Mouse (Mus musculus) midbrain, embryonic 15.5 days (tissue): Measurements from ENCODE around the gene Oaz1. TPM values are rescaled to one million over a fixed set of nuclear protein-coding genes. Genes with fewer than 3 reads are reported as not detected.

ENCODE experiments used
- ATAC-seq: fragments of 200-750 bp; cut with Nextera tagmentation; replicated peaks from 2 replicates; pipeline ENCODE4 v1.8.0; 2017; ENCODE audit warnings: moderate TSS enrichment
- H3K27ac ChIP-seq: fragments of 300-500 bp; sonication (generic); 2 replicates; pipeline ENCODE4 v1.5.1; 2015; ENCODE audit warnings: mild to moderate bottlenecking, inconsistent platforms
- H3K27me3 ChIP-seq: fragments of 300-500 bp; sonication (generic); replicated peaks from 2 replicates; pipeline ENCODE4 v1.6.1; 2015; ENCODE audit warnings: inconsistent platforms
- H3K36me3 ChIP-seq: fragments of 300-500 bp; sonication (generic); replicated peaks from 2 replicates; pipeline ENCODE4 v1.6.1; 2015; ENCODE audit warnings: inconsistent platforms
- H3K4me1 ChIP-seq: fragments of 300-500 bp; sonication (generic); 2 replicates; pipeline ENCODE4 v1.6.1; 2015; ENCODE audit warnings: inconsistent platforms
- H3K4me2 ChIP-seq: fragments of 300-500 bp; sonication (generic); 2 replicates; pipeline ENCODE4 v1.6.1; 2015; ENCODE audit warnings: inconsistent platforms, mild to moderate bottlenecking, moderate library complexity
- H3K4me3 ChIP-seq: fragments of 300-500 bp; sonication (generic); 2 replicates; pipeline ENCODE4 v1.5.1; 2015; ENCODE audit warnings: mild to moderate bottlenecking, inconsistent platforms
- H3K9ac ChIP-seq: fragments of 300-500 bp; sonication (generic); 2 replicates; pipeline ENCODE4 v1.6.1; 2015; ENCODE audit warnings: mild to moderate bottlenecking, inconsistent platforms
- H3K9me3 ChIP-seq: fragments of 300-500 bp; sonication (generic); 2 replicates; pipeline ENCODE4 v1.6.1; 2016; ENCODE audit warnings: inconsistent platforms
- WGBS: fragments of 180-500 bp; shearing (Covaris S2); methylation state at CpG from one replicate; pipeline ENCODE4 v1.1.7; 2015; ENCODE audit warnings: mixed read lengths; 5-methylcytosine and 5-hydroxymethylcytosine counted together
- polyA plus RNA-seq: library from polyadenylated mRNA; unstranded; fragments of >200 nt; fragmentation: Nextera tagmentation; extraction: Ambion mirVana; gene quantifications from 2 replicates; pipeline ENCODE4 v1.2.1, GENCODE M21; 2015

Oaz1 gene
- polyA plus RNA-seq, 1 experiment from 2014 or later = 1,243 TPM

DNA sequence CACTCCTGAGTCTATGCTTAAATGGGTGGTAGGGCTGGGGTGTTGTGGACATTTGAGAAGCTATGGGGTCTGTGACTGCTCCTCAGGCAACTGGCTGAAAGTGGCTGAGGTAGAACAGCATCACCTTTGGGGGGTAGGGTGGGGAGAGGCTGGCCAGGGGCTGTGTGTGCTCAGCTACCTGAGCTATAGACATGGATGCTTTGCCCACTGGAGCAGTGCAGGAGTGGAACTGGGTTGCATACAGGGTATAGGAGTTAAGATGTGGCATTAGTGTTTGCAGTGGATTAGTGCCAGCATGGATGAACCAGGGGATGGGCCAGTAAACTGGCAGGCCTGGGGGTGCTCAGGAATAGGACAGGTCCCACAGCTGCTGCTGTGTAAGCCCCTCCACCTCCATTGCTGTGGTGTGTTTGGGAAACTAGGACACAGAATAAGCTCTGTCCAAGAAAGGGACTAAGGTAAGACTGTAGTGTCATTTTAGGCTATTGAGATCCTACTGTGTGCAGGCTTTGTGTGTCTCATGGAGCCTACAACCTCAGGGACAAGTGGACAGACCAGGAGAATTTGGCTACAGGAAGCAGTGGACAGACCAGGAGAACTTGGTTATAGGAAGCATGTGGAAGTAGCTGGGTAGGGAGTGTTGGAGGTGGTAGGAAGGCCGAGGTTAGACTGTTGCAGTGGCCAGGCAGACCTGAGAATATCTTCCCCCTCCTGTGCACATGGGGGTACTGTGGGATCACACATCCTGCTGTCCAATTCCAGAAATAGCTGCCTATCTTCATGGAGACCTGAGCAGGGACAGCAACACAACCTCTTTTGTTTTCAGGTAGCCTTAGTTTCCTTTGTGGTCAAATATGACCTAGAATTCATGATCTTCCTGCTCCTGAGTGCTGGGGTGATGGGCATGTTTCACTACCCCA lies 3.2 kb downstream of the Oaz1 start:
- Histone ChIP-seq H3K27me3 (peaks cover 5% of the 10 kb centered on the region), H3K9me3 (no peaks in the 10 kb centered on the region), H3K4me1 (peaks cover 25% of the 10 kb centered on the region), H3K27ac (no peak overlapping the region), H3K36me3 (peaks cover 17% of the 10 kb centered on the region; the same call in 1 of the 2 replicates), H3K4me3 (no peak overlapping the region), H3K4me2 (no peak overlapping the region), H3K9ac (no peak overlapping the region)
- no peak for ATAC-seq
- WGBS = 64% methylated on average over 1 of the region's 1 CpGs

DNA sequence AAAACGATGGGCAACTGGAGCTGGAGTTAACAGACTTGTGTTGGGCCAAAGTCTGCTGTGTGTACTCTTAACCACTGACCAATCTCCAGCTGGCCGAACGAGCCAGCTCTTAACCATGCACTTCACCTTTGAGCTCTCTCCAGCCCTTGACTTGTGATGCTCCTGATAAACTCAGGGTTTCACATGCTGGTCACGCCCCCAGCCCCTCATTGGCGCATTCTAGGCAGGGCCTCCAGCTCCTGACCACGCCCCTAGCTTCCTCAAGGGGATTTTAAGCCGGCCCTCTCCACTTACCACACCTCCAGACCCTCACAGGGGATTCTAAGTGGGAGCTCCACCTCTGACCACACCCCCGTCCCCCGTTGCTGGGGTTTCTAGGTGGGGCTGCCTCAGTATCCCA lies 4.7 kb downstream of the Oaz1 start:
- Histone ChIP-seq H3K9me3 (no peaks in the 10 kb centered on the region), H3K4me1 (peaks cover 31% of the 10 kb centered on the region), H3K27me3 (peaks cover 20% of the 10 kb centered on the region), H3K27ac (no peak overlapping the region), H3K36me3 (peaks cover 17% of the 10 kb centered on the region; the same call in 1 of the 2 replicates), H3K4me3 (no peak overlapping the region), H3K4me2 (no peak overlapping the region), H3K9ac (no peak overlapping the region)
- WGBS = 3% methylated on average over 9 of the region's 9 CpGs
- no peak for ATAC-seq

DNA sequence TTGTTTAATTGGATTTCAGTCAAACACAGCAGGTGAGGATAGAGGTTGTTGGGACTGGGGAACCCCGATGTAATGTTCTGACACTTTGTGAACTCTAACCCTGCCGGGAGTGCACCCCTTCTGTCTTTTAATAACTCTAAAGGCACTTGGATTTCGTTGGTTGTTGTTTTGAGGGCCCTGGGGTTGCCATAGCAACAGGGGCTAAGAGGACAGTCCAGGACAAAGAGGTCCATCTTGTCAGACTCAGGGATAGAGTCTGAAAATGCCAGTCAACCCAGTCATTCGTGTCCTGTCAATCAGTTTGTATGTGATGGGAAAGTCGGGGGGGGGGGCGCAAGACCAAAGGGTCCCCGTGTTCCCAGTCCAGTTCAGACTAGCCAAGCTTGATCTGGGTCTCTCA lies 6.4 kb downstream of the Oaz1 start:
- no peak overlapping the region for H3K4me3 ChIP-seq
- no peaks in the 10 kb centered on the region for H3K9me3 ChIP-seq
- H3K27ac ChIP-seq = no peak overlapping the region
- H3K9ac ChIP-seq = no peak overlapping the region
- peaks cover 26% of the 10 kb centered on the region for H3K4me1 ChIP-seq
- ATAC-seq = no peak
- H3K36me3 ChIP-seq = peaks cover 17% of the 10 kb centered on the region; the same call in 1 of the 2 replicates
- 31% methylated on average over 7 of the region's 7 CpGs for WGBS
- peaks cover 24% of the 10 kb centered on the region for H3K27me3 ChIP-seq
- no peak overlapping the region for H3K4me2 ChIP-seq

DNA sequence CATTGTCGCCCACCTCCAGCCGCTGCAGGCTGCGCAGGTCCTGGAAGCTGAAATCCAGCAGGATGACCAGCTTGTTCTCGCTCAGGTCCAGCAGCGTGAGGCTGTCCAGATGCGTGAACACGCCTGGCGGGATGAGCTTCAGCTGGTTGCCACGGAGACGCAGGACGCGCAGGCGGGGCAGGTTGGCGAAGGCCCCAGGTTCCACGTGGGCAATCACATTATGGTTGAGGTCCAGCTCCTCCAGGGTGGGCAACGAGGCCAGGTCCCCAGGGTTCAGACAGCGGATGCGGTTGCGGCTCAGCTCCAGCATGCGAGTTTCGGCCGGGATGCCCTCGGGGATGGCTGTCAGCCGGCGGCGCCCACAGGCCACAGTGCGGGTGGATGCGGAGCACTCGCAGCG lies 9.2 kb downstream of the Oaz1 start:
- peaks cover 1% of the 10 kb centered on the region; the same call in 1 of the 2 replicates for H3K36me3 ChIP-seq
- 53% methylated on average over 30 of the region's 30 CpGs for WGBS
- 0 out of 2 replicates have a peak, but pooled peaks have one; percentile 22 for ATAC-seq
- H3K27me3 ChIP-seq = peaks cover 24% of the 10 kb centered on the region
- H3K4me2 ChIP-seq = peak overlapping the region; percentile 21
- H3K27ac ChIP-seq = no peak overlapping the region
- no peaks in the 10 kb centered on the region for H3K9me3 ChIP-seq
- peaks cover 6% of the 10 kb centered on the region; the same call in 1 of the 2 replicates for H3K4me1 ChIP-seq
- 0 out of 2 replicates have a peak overlapping the region, but pooled peaks have one; percentile 4 for H3K4me3 ChIP-seq
- 0 out of 2 replicates have a peak overlapping the region, but pooled peaks have one; percentile 12 for H3K9ac ChIP-seq

DNA sequence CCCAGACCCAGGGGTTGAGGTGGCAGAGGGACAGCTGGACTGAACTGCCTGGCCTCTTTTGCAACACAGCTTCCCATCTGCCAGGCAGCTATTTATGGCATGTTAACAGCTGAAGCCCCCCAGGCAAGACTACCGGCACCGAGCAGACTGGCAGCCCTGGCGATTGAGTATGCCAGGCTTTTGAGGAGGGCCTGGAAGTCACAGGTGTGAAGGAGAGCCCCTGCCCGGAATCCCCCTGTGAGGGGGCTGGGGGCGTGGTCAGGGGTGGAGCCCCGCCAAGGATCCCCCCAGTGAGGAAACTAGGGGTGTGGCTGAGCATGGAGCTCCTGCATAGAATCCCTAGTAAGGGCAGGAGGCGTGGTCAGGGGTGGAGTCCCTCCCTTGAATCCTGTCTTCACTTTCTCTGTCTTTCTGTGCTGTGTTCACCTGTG lies 10.5 kb downstream of the Oaz1 start:
- 44% methylated on average over 7 of the region's 7 CpGs for WGBS
- no peak for ATAC-seq
- Histone ChIP-seq H3K4me2 (no peak overlapping the region), H3K36me3 (no peaks in the 10 kb centered on the region), H3K4me1 (peaks cover 6% of the 10 kb centered on the region; the same call in 1 of the 2 replicates), H3K4me3 (no peak overlapping the region), H3K27ac (no peak overlapping the region), H3K9me3 (no peaks in the 10 kb centered on the region), H3K9ac (no peak overlapping the region), H3K27me3 (peaks cover 24% of the 10 kb centered on the region)

DNA sequence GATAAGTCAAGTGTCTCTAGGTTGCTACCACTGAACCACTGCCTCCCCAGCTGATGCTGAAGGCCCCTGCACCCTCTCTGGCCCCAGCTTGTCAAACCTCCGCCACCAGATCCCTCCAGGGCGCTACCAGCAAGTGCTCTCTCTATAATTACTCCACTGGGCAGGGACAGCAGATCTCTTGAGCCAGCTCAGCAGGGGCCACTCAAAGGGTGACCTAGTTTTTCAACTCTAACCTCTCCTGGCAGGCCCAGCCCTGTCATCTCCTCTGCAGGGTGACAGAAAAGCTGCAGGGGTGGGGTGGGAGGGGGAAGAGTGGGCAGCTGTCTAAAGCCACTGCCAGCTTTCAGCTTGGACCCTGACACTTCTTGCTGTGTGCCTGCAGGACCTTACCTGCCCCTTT lies 11.4 kb downstream of the Oaz1 start:
- ATAC-seq = no peak
- Histone ChIP-seq H3K27me3 (peaks cover 28% of the 10 kb centered on the region), H3K36me3 (no peaks in the 10 kb centered on the region), H3K4me3 (no peak overlapping the region), H3K9me3 (no peaks in the 10 kb centered on the region), H3K9ac (no peak overlapping the region), H3K4me2 (no peak overlapping the region), H3K4me1 (peaks cover 6% of the 10 kb centered on the region; the same call in 1 of the 2 replicates), H3K27ac (no peak overlapping the region)
- WGBS = 19% methylated on average over 2 of the region's 2 CpGs

DNA sequence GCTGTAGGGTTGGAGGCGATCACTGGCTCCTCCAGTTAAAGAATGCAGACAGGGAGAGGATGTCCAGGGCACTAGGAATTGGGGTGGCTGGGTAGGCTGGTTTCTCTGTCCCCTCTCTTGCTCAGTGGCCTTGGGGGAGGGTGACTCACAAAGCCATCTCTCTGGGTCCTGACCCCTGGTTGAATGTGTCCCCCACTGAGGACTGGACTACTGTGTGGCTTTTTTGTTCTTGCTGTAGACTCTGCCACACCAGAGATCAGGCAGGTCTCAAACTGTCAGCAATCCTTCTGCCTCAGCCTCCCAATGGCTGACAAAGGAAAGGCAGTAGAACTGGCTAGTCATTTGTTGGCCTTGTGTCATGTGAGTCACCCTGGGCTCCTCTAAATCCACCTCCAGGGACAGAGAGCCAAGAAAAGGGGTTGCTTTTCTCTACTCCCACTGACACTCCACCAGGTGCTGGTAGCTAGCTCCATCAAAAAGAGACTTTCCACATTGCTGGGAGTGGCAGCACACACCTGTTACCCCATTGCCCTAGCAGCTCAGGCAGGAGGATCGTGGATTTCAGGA lies 12.0 kb downstream of the Oaz1 start:
- no peak overlapping the region for H3K9ac ChIP-seq
- no peak overlapping the region for H3K4me2 ChIP-seq
- H3K4me3 ChIP-seq = no peak overlapping the region
- ATAC-seq = no peak
- H3K27ac ChIP-seq = no peak overlapping the region
- peaks cover 34% of the 10 kb centered on the region for H3K27me3 ChIP-seq
- H3K9me3 ChIP-seq = no peaks in the 10 kb centered on the region
- 65% methylated on average over 2 of the region's 2 CpGs for WGBS
- peaks cover 10% of the 10 kb centered on the region; the same call in 1 of the 2 replicates for H3K4me1 ChIP-seq
- H3K36me3 ChIP-seq = no peaks in the 10 kb centered on the region

DNA sequence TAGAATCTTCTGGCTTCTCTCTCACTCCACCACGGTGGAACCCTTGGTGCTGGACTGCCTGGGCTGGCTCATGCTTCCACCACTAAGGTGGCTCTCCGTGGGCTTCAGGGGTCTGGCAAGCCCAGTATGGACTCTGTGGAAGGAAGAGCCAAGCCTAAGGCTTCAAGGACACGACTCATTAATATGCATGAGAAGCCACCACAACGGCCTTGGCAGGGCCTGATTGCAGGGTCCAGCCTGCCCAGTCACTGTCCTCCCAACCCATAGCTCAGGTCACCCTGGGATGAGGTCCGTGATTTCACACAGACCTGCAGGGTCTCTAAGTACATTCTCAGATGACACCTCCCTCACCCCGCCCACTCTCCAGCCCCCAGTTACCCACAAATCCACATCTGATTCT lies 13.4 kb downstream of the Oaz1 start:
- WGBS = 56% methylated on average over 6 of the region's 6 CpGs
- Histone ChIP-seq H3K4me2 (no peak overlapping the region), H3K4me3 (no peak overlapping the region), H3K27me3 (peaks cover 38% of the 10 kb centered on the region), H3K9ac (no peak overlapping the region), H3K27ac (no peak overlapping the region), H3K4me1 (peaks cover 17% of the 10 kb centered on the region), H3K36me3 (no peaks in the 10 kb centered on the region), H3K9me3 (no peaks in the 10 kb centered on the region)
- no peak for ATAC-seq

DNA sequence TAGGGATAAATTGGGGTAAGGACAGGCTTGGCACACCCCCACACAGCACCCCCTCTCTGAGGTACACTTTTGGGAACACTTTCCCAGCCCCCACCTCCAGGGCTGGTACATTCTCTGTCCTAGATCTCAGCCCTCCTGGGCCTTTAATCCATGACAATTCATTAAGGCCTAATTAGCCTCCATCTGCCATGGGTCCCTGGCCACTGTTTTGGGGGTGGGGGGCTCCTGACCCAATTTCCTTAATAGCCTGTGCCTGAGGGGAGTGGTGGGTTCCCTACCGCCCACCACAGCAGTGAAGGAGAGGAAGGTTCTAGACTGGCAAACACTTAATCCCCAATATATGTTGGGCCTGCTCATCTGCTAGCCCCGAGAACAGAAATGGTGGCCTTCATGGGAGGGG lies 15.2 kb downstream of the Oaz1 start:
- WGBS = 79% methylated on average over 2 of the region's 2 CpGs
- Histone ChIP-seq H3K9me3 (no peaks in the 10 kb centered on the region), H3K27ac (no peak overlapping the region), H3K4me1 (peaks cover 11% of the 10 kb centered on the region), H3K36me3 (no peaks in the 10 kb centered on the region), H3K9ac (no peak overlapping the region), H3K4me2 (no peak overlapping the region), H3K27me3 (peaks cover 32% of the 10 kb centered on the region), H3K4me3 (no peak overlapping the region)
- ATAC-seq = no peak

DNA sequence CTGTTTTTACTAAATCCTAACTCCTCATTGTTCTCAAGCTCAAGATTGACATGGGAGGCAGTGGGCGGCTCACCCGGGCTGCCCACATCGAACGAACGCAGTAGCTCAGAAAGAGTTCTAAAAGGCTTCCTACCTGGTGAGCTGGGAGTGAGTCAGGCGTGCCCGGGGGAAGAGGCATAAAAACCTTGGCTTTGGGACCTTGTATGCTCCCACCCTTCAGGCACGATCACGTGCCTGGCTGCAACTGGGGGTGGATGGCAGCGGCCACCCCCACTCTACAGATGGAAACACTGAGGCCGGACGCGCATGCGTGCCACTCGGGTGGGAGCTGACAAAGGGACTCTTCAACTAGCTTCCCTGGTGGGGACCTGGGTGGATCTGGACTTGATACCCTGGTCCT lies 15.9 kb downstream of the Oaz1 start:
- H3K9ac ChIP-seq = no peak overlapping the region
- H3K9me3 ChIP-seq = no peaks in the 10 kb centered on the region
- H3K4me2 ChIP-seq = no peak overlapping the region
- H3K36me3 ChIP-seq = no peaks in the 10 kb centered on the region
- peaks cover 29% of the 10 kb centered on the region for H3K27me3 ChIP-seq
- WGBS = 84% methylated on average over 15 of the region's 15 CpGs
- H3K4me3 ChIP-seq = no peak overlapping the region
- ATAC-seq = no peak
- H3K4me1 ChIP-seq = peaks cover 11% of the 10 kb centered on the region
- no peak overlapping the region for H3K27ac ChIP-seq

DNA sequence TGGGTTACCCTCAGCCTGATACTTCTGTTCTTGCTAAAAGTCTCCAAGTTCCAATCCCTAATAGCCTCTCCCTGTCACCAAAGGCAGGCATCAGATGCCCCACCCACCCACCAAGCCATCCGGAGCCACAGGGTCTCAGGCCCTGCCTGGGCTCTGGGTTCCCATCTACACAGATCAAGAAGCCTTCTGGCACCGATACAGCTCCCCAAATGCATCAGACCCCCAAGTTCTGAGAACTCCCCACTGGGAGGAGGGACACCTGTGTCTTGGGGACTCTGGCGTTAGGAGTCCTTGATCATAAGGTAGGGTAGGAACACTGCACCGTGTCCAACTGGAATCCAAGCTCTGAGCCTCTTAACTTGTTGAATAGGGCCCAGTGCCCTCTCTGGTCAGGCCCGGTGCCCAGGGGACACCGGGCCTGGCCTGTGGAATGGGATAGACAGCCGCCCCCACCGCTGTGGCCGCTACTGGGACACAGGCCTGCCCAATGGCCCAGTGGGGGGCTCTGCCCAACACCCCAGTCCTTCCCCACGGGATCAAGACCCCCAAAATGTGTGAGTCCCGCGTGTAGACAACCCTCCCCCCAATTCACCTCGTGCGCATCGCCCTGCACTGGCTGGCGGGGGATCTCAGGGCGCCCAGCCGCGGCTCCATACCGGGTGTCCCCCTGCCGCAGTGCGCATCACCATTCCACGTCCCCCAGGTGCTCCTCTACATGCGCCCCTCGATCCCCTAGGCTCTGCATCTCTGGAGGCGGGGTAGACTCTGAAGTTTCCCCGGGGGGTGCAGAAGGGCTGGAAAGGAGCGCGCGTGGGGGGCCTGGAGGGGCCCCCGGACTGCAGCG lies 16.9 kb downstream of the Oaz1 start:
- peak; percentile 41 for ATAC-seq
- H3K4me3 ChIP-seq = peak overlapping the region; percentile 46
- H3K4me1 ChIP-seq = peaks cover 11% of the 10 kb centered on the region
- peak overlapping the region; percentile 59 for H3K9ac ChIP-seq
- H3K9me3 ChIP-seq = no peaks in the 10 kb centered on the region
- H3K4me2 ChIP-seq = peak overlapping the region; percentile 66
- peaks cover 29% of the 10 kb centered on the region for H3K27me3 ChIP-seq
- 9% methylated on average over 32 of the region's 32 CpGs for WGBS
- H3K36me3 ChIP-seq = no peaks in the 10 kb centered on the region
- no peak overlapping the region for H3K27ac ChIP-seq
